Mouse (Mus musculus) E14TG2a.4 (cell line): ENCODE results near the gene Vmn2r114.
"Not testable (repeated sequence)": the region's sequence is repeated elsewhere in the genome, so short reads cannot be mapped to it uniquely, and the experiment has no call there.

Experiments
- H3K27me3 ChIP-seq: 2 replicates; pipeline ENCODE4 v1.6.1; 2014; ENCODE audit warnings: low read length, control low read depth; ENCODE audit not compliant: insufficient read depth
- H3K36me3 ChIP-seq: 2 replicates; pipeline ENCODE4 v1.6.1; 2014; ENCODE audit warnings: low read length, control low read depth; ENCODE audit not compliant: insufficient read depth
- H3K4me1 ChIP-seq: replicated peaks from 2 replicates; pipeline ENCODE4 v1.6.1; 2014; ENCODE audit warnings: low read depth, low read length, control low read depth
- H3K4me3 ChIP-seq: replicated peaks from 2 replicates; pipeline ENCODE4 v1.5.1; 2014; ENCODE audit warnings: mild to moderate bottlenecking, low read length
- H3K9me3 ChIP-seq: 2 replicates; pipeline ENCODE4 v1.6.1; 2014; ENCODE audit warnings: low read length, control low read depth
- CTCF ChIP-seq: conservative IDR thresholded peaks from 2 replicates; pipeline ENCODE4 v1.5.1; 2014; ENCODE audit warnings: low read length
- NANOG ChIP-seq: IDR thresholded peaks from 2 replicates; pipeline ENCODE4 v1.6.1; 2014; ENCODE audit warnings: borderline replicate concordance, low read length, mixed read lengths
- POU5F1 ChIP-seq: IDR thresholded peaks from 2 replicates; pipeline ENCODE4 v1.6.1; 2014; ENCODE audit warnings: low read length, borderline replicate concordance

Gene Vmn2r114

GRCm38 (mm10) chr17:23312437-23312836 is at the start of gene Vmn2r114:
TSS of gene Vmn2r114 (minus strand) at chr17:23312537.
- not testable (repeated sequence) for H3K36me3 ChIP-seq, H3K27me3 ChIP-seq, H3K9me3 ChIP-seq, H3K4me1 ChIP-seq, H3K4me3 ChIP-seq

- no peak for TF ChIP-seq POU5F1
- TF ChIP-seq NANOG, result no peak
- TF ChIP-seq CTCF, result no peak
- H3K27me3 ChIP-seq, result no peaks in the 10 kb centered on the region
- no peaks in the 10 kb centered on the region for H3K36me3 ChIP-seq
- no peak overlapping the region for H3K4me3 ChIP-seq
- no peaks in the 10 kb centered on the region for H3K4me1 ChIP-seq
- H3K9me3 ChIP-seq, result no peaks in the 10 kb centered on the region
Observed at GRCm38 (mm10) chr17:23351644-23352043, 39.3 kb upstream of the Vmn2r114 start.

GRCm38 (mm10) chr17:23343441-23343840 is 31.1 kb upstream of the Vmn2r114 start, which contains the start of gene Vmn2r115:
TSS of gene Vmn2r115 (plus strand) at chr17:23343741.
- not testable (repeated sequence) for H3K4me3 ChIP-seq, H3K9me3 ChIP-seq, H3K4me1 ChIP-seq, H3K27me3 ChIP-seq, H3K36me3 ChIP-seq

- Histone ChIP-seq H3K27me3 (no peaks in the 10 kb centered on the region), H3K9me3 (peaks cover 31% of the 10 kb centered on the region), H3K4me3 (no peak overlapping the region), H3K4me1 (no peaks in the 10 kb centered on the region), H3K36me3 (no peaks in the 10 kb centered on the region)
- TF ChIP-seq CTCF (no peak), POU5F1 (no peak), NANOG (no peak)
Observed at GRCm38 (mm10) chr17:23330657-23331056, 18.3 kb upstream of the Vmn2r114 start.
